Mouse (Mus musculus) spleen, adult 10 weeks (tissue): ENCODE data around the gene Ambra1. TPM values are rescaled to one million over a fixed set of nuclear protein-coding genes. Genes with fewer than 3 reads are reported as not detected.

Experiments used
- polyA plus RNA-seq: library from polyadenylated mRNA; stranded (reverse); fragments of 350-450 nt; fragmentation: Illumina TruSeq; extraction: RNeasy Lipid Tissue Mini Kit (QIAGEN cat#74804); gene quantifications from one replicate; pipeline ENCODE4 v1.2.3, GENCODE M21; 2015; ENCODE audit warnings: low replicate concordance; ENCODE audit not compliant: insufficient read depth

The Ambra1 gene
- 22.7 TPM for polyA plus RNA-seq

GRCm38 (mm10) chr2:91729971-91730821, at the start of gene Ambra1:
Ambra1 (plus strand) TSS chr2:91730134.

GRCm38 (mm10) chr2:91710272-91711234, 19.4 kb upstream of the Ambra1 start, which contains the start of the genes Atg13 and Harbi1:
Atg13 (minus strand) TSS chr2:91710576.
Harbi1 (plus strand) TSS chr2:91710852.

GRCm38 (mm10) chr2:91926949-91927348, 197.0 kb downstream of the Ambra1 start, which contains the start of gene Chrm4:
Chrm4 (plus strand) TSS chr2:91927249.

GRCm38 (mm10) chr2:91932160-91932711, 202.3 kb downstream of the Ambra1 start, which contains the start of gene Mdk:
Mdk (minus strand) TSS chr2:91932297.

GRCm38 (mm10) chr2:91945483-91945882, 215.5 kb downstream of the Ambra1 start, which contains the start of gene Gm9821:
Gm9821 (plus strand) TSS chr2:91945703.

Other genes starting within 250 kb of the Ambra1 start
- 38.9 TPM for gene Ckap5, start 203.4 kb upstream of the Ambra1 start, polyA plus RNA-seq
- 0.19 TPM for gene F2, start 93.7 kb upstream of the Ambra1 start, polyA plus RNA-seq
- 14.3 TPM for gene Zfp408, start 80.3 kb upstream of the Ambra1 start, polyA plus RNA-seq
- gene Arhgap1, start 80.3 kb upstream of the Ambra1 start, polyA plus RNA-seq: 80.0 TPM
- 26.4 TPM for gene Atg13, start 19.6 kb upstream of the Ambra1 start, polyA plus RNA-seq
- gene Harbi1, start 19.3 kb upstream of the Ambra1 start, polyA plus RNA-seq: 14.8 TPM
- gene Chrm4, start 197.1 kb downstream of the Ambra1 start, polyA plus RNA-seq: not detected
- 3.0 TPM for gene Mdk, start 202.2 kb downstream of the Ambra1 start, polyA plus RNA-seq
- not detected for gene Gm9821, start 215.6 kb downstream of the Ambra1 start, polyA plus RNA-seq
- 106 TPM for gene Dgkz, start 245.7 kb downstream of the Ambra1 start, polyA plus RNA-seq